Mouse (Mus musculus): ENCODE data around the gene Foxn2. TPM values are rescaled to one million over a fixed set of nuclear protein-coding genes. Genes with fewer than 3 reads are reported as not detected.
A peak's percentile ranks its signal among the peaks of the same experiment; 100 is the strongest.
"Not testable (repeated sequence)": the region's sequence is repeated elsewhere in the genome, so short reads cannot be mapped to it uniquely, and the experiment has no call there.

Foxn2 gene
- 10 to 100 TPM; 11.7 to 12.9 TPM for total RNA-seq (2021)
- long read RNA-seq, experiment 1, partial matches to known transcripts: 0 of 2 reads
- long read RNA-seq, experiment 1, other reads (novel, unspliced or antisense): 2 of 2 reads
- long read RNA-seq, experiment 2, full-length matches to known transcripts: 1 of 6 reads
- long read RNA-seq, experiment 2, partial matches to known transcripts: 0 of 6 reads
- long read RNA-seq, experiment 2, other reads (novel, unspliced or antisense): 5 of 6 reads

DNA sequence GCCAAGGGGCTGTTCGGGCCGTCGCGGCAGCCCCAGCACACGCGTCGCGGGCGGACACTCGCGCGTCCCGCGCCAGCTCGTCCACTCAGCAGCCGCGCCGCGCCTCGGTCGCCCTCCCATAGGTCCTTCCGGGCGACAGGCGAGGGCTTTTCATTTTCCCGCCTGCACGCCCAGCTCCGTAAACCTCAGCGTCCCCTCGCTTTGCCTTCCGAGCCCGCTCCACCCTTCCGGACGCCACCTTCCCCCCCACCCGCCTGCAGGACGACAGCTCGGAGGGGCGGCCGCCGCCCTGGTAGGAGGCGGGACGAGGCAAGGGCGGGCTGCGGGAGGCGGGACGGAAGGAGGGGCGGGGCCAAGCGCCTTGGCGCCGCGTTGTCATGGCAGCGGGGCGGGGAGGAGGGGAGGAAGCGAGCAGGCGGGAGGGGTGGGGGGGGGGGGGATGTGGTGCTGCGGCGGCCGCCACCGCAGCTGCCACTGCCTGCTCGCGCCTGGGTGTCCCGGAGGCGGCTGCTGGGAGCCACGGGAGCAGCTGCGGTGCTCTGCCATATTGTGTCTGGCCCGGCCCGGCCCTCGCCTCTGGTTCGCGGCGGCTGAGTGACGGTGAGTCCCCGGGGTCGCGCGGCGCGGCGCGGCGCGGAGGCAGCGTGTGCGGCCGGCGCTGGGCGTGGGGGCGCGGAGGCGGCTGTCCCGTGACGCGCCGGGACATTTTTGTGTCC is at the start of gene Foxn2:
Gene Foxn2 (plus strand): TSS at position 427 of the 716 bp plus-strand sequence.
- peak; percentile 98 for DNase-seq
- intact Hi-C loops (cut with DNase I; ENCODE audit: low total_unique reads): no loop called here

DNA sequence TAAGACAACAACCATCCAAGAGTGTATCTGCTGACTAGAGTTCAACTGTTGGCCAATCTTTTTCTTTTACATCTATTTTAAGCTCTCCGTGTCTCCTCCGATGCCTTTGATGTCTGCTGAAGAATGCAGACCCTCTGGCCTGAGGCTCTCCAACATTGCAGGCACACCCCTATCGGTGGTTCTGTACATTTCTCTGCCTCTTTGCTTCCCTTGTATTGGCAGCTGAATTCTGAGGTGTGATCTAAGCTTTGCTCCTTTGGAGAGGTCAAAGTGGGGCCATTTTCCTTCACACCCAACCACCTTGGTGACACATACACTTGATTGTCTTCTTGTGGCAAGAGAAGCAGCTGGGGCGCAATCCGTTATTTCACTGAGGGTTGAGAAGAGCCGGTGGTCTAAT is 43.0 kb upstream of the Foxn2 start:
- no peak for DNase-seq
- intact Hi-C loops (cut with DNase I; ENCODE audit: low total_unique reads): no loop called here

DNA sequence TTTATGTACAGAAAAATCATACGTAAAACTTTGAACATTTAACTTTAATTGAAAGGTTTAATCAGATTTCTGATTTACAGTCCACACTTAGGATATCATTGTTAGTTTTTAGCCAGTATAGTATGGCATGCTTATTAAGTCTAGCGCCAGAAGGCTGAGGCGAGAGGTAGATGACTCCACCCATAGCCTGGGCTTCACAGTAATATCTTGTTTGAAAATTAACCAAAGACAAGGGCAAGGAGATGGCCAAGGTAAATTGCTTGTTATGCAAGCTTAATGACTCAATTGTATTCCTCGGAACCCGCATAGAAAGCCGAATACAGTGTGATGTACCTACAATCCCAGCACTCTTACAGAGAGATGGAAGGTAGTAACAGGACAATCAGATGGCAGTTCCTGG is 42.4 kb upstream of the Foxn2 start:
- intact Hi-C loops (cut with DNase I; ENCODE audit: low total_unique reads): no loop called here
- no peak for DNase-seq

DNA sequence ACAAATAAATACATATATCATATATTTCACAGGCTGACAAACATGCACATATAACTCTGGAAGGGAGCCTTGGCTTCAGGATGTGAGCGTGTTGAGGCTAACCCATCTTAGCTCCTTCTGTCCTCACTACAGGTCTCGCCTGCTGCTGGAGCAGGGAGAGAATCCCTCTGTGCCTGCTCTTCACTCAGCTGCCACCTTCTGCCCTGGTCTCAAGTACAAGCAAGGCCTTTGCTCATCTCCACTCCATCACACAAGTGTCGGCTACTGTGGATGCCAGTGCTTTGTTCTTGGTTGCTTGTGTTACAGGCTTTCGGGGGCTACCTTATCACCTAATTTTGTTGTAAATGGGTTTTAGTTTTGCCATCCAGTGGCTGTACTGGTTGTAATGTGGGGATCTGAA is 41.7 kb upstream of the Foxn2 start:
- DNase-seq: no peak
- intact Hi-C loops (cut with DNase I; ENCODE audit: low total_unique reads): no loop called here

DNA sequence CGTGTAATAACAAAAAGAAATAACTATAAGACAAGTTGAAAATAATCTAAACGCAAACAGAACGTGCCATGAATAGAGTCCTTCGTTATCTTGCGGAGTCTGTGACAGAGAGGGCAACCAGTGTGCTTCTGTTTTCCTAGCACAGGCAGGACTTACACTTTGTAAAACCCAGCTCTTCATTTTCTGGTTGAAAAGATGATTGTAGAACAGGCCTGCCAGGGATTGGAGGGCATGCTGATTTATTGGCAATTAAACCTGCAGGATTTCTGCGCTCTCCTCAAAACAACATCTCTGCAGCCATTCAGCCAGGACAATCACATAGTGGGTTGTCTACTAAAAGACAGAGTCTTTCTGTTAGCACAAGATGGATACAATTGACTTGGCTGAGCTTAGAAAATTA is 40.4 kb upstream of the Foxn2 start:
- intact Hi-C loops (cut with DNase I; ENCODE audit: low total_unique reads): no loop called here
- no peak for DNase-seq

DNA sequence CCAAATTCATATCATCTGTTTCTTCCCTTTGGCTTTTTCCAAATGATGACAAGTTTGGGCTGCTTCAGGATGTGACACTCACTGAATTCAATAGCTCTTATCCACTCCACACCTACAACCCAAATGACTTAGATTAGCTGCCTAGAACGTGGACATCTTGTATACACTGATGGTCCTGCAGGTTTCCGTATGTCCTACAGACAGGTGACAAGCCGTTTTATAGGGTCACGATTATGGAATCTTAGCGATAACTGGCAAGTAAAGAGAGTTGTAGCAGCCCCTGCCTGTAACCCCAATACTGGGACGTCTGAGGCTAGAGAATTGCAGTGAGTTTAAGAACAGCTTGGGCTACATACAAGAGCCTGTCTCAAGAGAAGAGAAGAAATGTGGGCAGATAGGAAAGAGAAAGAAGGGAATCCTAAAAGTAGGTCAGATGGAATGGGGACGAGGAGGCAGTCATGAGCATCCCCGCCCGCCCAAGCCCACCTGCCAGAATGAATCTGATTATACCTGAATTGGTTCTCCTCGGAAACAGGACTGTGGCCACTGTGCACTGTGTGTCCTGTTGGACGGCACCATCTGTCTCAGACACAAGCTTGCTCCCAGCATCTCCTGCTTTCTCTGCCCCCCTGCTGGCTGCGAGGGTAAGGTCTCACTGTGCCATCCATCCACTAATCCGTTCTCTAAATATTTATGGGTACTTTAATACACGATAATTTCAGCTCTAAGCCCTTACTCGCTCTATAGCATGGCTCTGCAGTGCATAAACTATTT is 39.6 kb upstream of the Foxn2 start:
- no peak for DNase-seq
- intact Hi-C loops (cut with DNase I; ENCODE audit: low total_unique reads): no loop called here

DNA sequence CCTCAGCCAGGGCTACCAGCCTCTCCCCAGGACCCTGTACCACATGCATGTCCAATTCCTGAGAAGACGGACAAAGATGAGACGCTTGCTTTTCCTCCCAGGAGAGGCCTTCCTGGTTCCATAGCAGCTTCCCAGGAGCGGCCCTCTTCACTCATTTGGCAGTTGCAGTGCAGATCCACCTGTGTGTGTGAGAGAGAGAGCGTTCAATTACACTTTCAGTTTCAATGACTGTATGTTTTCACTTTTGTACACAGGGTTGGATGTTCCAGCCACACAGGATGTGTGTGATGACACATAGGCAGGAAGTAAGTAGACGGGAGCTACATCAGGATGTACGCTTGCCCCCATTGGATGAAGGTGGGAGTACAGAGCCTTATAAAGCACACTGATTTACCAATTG is 37.2 kb upstream of the Foxn2 start:
- intact Hi-C loops (cut with DNase I; ENCODE audit: low total_unique reads): no loop called here
- no peak for DNase-seq

DNA sequence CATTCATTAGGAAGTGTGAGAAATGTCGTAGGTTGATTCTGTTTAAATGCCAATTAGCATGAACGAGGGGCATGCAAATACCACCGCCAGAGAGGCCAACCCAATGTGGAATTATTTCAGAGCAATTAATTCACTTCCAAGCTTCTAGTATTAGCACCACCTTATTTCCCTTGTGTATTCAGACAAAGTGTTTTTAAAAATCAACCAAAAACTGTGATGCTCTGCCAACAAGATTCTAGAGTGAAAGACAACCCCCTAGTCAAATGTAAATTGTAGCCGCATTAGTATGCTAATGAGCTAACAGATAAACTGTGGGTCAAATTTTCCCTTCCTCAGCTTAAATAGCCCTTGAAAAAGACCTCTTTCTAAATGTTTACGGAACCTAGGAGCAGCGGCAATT is 36.0 kb upstream of the Foxn2 start:
- intact Hi-C loops (cut with DNase I; ENCODE audit: low total_unique reads): no loop called here

DNA sequence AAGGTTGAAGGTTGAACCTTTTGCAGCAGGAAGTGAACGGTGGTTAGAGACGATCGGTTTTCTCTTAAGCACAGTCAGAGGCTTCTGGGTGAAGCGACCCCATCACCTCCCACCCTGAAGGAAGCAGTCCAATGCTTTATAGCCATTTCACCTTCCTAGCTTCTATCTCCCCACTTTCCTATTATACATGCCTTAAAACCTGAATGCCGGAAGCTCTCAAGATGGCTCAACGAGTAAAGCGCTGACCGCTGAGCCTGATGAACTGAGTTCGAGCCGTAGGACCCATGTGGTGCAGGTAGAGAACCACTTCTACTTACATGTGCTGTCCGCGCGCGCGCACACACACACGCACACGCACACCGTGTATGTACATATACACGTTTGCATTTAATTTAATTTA is 35.4 kb upstream of the Foxn2 start:
- intact Hi-C loops (cut with DNase I; ENCODE audit: low total_unique reads): no loop called here
- no peak for DNase-seq

More for the DNA sequence above, 36.0 kb upstream of the Foxn2 start:
- DNase-seq: no peak

DNA sequence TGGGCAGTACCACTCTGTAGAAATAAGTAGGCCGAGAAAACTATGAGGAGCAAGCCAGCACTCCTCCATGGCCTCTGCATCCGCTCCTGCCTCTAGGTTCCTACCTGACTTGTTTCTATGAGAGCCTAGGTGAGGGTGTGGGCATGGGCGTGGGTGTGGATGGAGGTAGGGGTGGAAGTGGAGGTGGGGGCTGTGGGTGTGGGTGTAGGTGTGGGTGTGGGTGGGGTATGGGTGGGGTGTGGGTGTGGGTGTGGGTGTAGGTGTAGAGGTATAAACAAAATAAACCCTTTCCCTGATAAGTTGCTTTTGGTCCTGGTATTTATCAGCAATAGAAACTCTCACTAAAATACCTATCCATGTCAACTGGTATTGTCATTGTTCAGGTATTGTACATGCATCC is 30.8 kb upstream of the Foxn2 start:
- intact Hi-C loops (cut with DNase I; ENCODE audit: low total_unique reads): no loop called here
- DNase-seq: no peak

DNA sequence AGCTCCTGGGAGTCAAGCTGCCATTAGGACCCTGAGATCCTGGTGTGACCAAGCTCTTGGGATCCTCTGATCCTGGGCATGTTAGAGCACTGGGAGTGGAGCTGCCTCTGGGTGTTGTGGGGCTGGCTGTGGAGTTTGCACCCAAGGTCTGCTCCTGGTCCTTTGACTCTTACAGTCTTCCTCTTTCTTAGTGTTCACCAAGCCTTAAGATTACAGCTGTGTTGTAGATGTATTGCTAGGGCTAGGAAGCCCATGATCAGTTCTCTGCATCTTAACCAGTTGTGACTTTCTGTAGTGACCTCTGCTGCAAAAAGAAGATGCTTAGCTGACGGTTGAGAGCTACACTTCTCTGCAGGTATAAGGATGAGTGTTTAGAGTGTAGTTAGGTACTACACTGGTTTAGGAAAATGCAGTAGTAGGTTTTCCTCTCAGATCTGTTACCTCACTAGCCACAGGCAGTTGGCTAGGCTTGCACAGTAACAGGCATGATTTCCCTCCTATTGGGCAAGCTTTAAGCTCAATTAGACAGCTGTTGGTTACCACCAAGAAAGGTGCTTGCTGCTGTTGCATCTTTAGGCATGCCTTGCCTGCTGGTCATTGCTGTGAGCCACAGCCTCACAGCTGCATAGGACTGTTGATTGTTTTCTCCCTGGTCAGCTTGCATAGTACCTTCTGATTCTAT is 27.2 kb upstream of the Foxn2 start:
- intact Hi-C loops (cut with DNase I; ENCODE audit: low total_unique reads): no loop called here

DNA sequence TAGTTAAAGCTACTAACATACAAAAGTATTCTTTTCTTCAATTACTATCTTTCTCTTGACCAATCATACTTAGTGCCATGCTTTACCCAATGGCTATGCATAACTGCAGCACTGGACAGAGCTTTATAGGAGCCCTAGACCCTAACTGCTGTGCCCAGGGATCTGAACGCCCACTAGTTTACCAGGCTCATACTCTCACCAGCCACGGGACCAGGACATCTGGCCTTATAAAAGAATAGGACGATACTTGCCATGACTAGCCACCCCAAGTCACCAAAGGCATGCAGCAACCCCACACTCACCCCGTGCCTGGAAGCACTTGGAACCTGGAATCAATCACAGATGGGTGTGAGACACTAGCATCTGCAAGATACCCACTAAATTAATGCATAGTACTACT is 20.1 kb upstream of the Foxn2 start:
- DNase-seq: no peak
- intact Hi-C loops (cut with DNase I; ENCODE audit: low total_unique reads): no loop called here

More for the DNA sequence above, 27.2 kb upstream of the Foxn2 start:
- no peak for DNase-seq

DNA sequence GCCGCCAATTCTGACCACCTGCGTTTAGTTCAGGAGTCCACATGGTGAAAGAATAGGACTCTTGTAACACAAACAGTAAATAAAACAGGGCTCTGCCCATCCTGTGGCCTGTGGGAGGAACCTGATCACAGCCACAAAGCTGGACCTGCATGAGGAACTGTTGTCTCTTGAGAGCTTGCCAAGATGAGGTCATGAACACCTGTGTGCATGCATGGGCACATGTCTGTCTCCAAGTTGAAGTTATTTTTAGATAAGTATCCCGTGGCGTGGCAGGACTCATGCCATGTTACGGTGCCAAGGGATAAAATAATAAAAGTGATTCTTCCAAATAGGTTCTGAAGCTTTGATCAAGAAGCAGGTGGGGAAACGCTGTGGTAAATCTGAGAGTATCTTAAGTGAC is 19.3 kb upstream of the Foxn2 start:
- intact Hi-C loops (cut with DNase I; ENCODE audit: low total_unique reads): no loop called here
- no peak for DNase-seq

DNA sequence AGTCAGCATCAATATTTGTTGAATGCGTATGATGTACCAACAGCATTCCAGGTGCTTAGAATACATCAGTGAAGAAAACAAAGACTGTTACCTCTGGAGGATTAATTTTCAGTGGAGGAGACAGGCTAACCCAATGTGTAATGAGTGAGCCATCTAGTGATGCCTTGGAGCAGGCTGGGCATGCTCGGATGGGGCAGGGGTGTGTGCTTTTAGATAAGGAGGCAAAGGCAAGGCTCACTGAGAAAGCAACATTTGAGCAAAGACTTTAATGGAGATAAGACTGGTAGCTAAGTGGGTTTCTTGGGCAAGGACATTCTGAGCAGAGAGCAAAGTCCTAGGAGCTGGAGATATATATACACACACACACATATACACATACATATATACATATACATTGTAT is 9.8 kb upstream of the Foxn2 start:
- DNase-seq: no peak
- intact Hi-C loops (cut with DNase I; ENCODE audit: low total_unique reads): no loop called here

DNA sequence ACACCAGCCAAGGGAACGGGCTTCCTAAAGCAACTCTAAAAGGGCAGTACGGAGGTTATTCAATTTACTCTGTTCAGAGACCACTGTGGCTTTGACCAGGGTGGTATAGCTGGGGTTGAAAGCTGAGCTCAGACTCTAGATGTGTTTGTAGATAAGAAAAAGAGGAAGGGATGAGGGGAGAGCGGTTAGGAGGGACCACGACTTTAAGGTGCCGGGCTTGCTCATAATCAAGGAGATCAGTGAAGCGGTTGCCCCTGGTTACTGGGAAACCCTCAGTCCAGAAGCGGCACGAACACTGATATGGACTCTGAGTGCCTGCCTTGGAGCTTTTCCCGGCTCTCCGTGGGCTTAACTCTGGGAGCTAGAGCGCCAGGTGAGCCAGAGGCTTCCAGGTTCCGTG is 9.0 kb upstream of the Foxn2 start:
- intact Hi-C loops (cut with DNase I; ENCODE audit: low total_unique reads): no loop called here
- DNase-seq: no peak

DNA sequence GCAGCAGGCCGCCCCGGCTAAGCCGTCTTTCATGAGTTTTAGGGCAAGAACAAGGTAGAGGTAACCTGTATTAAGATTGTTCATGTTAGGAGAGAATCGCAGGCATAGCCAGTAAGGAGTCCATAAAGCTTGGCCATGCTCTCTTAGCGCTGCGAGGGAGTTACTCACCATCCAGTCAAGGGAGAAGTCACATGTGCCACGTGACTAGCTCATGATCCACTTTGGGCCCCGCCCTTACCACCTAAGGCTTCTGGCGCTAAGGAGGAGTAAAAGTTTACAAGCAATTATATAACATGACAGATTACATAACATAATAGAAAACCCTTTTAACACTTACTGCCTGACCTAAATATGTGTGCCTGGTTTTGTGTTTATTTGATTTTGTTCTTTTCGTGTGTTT is 8.5 kb upstream of the Foxn2 start:
- DNase-seq: no peak
- intact Hi-C loops (cut with DNase I; ENCODE audit: low total_unique reads): no loop called here

DNA sequence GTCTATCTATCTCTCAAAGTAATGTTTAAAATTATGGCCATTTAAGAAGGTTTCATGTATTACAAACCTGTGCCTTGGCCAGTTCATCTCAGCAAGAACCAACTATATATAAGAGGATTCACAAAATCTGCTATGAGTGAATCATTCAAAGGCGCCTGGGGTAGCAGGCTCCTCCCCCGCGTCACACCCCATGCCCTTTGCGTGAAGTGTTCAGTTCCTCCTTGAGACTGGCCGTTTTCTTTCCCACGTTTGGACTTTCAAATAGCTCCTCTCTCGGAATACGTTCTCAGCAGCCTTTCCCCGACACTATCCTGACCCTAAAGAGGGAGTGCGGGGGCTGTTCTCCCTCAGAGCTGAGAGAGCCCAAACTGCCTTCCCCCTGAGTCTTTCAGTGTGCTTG is 5.2 kb upstream of the Foxn2 start:
- DNase-seq: no peak
- intact Hi-C loops (cut with DNase I; ENCODE audit: low total_unique reads): no loop called here

DNA sequence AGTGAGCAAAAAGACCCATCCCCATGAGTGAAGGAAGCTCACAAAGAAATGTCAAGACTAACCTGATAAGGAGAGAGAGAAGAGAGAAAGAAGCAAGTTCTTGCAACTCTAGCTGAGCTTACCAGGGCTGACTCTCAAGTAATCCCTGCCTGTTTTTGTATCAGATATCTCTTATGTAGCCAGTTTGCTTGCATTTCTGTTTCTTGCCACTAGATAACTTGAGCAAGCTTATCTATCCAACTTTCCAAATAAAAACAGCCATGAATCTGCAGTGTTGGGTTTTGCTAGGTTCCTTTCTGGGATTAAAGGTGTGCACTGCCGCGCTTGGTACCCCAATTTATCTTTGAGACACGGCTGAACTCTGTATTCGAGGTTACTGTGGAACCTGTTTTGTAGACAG is 4.2 kb upstream of the Foxn2 start:
- no peak for DNase-seq
- intact Hi-C loops (cut with DNase I; ENCODE audit: low total_unique reads): no loop called here

DNA sequence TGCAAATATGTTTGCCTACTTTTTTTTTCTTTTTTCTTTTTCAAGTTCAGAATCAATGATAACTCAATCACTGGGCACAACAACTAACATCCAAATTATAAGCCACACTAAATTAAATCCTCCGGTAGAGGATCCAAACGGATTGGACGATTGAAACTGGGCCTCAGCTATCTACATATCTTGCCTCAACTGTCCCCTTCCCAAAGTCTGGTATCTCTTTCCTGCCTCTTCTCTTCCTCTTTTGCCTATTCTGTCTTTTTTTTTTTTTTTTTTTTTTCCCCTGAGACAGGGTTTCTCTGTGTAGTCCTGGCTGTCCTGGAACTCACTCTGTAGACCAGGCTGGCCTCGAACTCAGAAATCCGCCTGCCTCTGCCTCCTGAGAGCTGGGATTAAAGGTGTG is 3.8 kb upstream of the Foxn2 start:
- intact Hi-C loops (cut with DNase I; ENCODE audit: low total_unique reads): not testable (repeated sequence)

DNA sequence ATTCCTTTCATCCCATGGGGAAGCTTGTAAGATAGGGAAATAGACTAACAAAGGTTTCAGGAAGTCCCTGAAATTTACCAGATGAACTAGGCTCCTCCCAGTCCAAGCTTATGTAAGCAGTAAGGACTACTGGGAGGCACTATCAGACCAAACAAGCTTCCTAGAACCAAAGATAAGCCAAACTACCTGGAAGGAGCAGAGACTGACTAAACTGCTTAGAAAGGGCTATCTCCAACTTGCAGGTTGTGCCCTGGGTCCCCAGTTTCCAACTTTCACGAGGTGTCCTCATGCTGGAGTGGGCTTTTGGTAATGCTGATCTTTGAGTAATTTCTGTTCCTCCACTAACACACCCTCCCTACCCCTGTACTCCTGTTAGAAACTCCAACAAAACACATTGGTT is 3.1 kb upstream of the Foxn2 start:
- DNase-seq: no peak
- intact Hi-C loops (cut with DNase I; ENCODE audit: low total_unique reads): no loop called here

More for the DNA sequence above, 3.8 kb upstream of the Foxn2 start:
- not testable (repeated sequence) for DNase-seq
